Mouse (Mus musculus): ENCODE data around the gene Usp5. TPM values are rescaled to one million over a fixed set of nuclear protein-coding genes. Genes with fewer than 3 reads are reported as not detected.
"Not testable (repeated sequence)": the region's sequence is repeated elsewhere in the genome, so short reads cannot be mapped to it uniquely, and the experiment has no call there.

Gene Usp5
- total RNA-seq, 2 experiments from 2014 or later = 78.2 TPM

DNA sequence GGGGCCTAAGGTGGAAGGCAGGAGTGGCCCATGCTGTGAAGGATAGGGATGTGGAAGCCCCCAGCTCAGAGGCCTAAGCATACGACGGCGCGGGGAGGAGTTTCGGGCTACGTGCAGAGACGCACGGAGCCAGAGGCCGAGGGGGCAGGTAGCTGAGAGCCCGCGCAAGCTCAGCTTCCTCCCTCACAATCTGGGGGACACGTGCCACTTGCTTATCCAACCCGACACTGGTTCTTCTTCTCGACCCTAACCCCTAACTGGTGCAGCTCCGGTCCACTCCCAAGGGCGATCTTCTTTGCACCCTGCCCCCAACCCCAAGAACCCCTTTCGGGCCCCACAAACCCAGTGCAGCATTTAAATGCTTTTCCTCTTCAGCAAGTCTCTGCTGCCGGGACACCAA lies 15.8 kb downstream of the Usp5 start:
- intact Hi-C loops (cut with DNase I) = no loop called here
- DNase-seq = peak; percentile 62 to 70

DNA sequence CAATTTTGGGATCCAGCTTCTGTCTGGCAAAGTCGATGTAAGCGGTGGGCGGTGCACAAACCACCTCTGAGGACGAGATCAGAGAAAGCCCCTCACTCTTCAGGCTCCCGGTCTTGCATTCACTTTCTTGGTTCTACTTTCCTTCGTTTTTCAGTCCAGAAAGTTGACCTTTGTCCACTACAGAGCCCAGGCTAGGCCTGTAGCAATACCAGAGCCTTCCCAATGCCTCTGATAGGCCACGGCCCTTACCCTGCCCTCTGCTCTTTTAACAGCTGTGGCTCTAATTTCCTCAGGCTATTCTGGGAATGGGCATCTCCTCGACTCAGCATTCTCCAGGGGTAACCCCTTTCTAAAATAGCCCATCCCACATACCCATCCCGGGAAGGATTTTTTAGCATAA lies 16.4 kb downstream of the Usp5 start:
- DNase-seq = no peak
- intact Hi-C loops (cut with DNase I) = no loop called here

DNA sequence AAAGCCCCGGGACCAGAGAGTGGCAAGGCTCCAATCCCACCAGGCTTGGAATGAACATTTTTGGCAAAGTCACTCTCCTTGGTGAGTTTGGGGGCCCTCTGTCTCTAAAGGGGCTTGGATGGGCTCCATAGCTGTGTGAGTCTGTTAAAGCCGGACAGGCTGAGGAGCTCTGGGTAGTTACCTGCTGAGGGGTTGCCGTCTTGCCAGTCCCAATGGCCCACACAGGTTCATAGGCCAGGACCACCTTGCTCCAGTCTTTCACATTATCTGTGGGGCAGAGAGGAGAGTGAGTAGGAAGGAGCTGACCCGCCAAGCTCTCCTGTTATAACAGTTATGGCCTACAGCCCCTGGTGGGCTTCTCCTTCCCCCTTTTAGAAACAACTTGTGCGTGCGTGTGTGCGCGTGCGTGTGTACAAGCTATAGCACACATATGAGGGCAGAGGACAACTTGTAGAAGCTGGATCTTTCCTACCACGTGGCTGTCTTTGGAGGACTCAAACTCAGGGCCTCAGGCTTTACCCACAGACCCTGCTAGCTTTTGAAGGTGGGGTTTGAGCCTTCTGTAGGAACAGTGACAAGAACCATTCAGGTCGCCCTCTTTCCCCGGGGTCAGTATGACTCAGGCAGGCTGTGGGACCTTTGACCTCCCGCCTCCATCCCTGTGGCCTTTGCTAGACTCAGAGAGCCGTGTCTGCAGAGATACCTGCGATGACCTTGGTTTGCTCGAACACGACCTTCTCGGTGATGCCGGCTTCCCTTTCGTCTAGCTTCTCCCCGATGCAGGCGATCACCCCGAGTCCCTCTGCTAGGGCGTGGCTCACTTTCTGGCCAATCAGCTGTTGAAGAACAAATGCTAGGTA lies 17.4 kb downstream of the Usp5 start:
- intact Hi-C loops (cut with DNase I) = no loop called here
- DNase-seq = no peak

DNA sequence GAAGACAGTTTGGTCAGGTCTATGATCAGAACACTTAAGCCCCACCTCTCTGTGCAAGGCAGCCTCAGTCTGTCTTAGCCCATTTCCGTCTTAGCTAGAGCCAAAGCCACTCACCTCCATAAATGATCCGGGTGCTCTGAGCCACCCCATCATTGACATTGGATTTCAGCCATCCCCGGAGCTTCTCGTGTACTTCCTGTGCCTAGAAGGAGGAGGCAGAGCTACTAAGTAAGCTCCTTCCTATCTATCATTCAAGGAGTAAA lies 17.9 kb downstream of the Usp5 start:
- DNase-seq = no peak
- intact Hi-C loops (cut with DNase I) = no loop called here

DNA sequence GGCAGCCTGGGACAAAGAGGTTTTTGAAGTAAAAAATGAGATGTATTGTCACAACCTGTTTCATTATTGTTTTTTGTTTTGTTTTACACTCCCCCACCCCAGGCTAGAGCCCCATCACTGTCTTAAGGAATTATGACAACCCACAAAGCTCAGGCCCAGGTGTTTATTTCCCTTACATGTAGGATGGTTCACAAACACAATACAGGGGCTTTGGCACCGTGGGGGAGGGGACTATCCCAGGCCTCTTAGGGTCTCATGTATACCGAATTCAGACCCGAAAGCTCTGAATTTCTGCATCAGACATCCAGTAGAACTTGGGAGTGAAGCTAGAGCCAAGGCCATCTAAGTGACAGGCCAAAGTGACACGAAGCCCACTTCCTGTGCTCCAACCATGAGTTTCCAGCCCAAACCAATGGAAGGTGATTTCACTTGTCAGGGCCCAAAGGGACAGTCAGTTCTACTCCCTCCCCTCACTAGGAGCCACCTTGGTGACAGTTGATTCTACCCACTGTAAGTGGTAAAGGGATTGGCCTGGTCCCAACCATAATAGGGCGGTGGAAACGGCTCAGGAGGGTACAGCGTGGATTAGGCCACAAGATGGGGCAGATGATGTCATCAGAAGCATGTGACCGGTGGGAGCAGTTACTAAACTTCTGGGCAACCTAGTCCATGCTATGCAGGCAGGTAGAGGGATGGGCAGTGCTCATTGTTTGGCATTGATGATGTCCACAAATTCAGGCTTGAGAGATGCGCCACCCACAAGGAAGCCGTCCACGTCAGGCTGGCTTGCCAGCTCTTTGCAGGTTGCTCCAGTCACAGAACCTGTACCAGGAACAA lies 18.5 kb downstream of the Usp5 start:
- intact Hi-C loops (cut with DNase I); DNase-seq: not testable (repeated sequence)

DNA sequence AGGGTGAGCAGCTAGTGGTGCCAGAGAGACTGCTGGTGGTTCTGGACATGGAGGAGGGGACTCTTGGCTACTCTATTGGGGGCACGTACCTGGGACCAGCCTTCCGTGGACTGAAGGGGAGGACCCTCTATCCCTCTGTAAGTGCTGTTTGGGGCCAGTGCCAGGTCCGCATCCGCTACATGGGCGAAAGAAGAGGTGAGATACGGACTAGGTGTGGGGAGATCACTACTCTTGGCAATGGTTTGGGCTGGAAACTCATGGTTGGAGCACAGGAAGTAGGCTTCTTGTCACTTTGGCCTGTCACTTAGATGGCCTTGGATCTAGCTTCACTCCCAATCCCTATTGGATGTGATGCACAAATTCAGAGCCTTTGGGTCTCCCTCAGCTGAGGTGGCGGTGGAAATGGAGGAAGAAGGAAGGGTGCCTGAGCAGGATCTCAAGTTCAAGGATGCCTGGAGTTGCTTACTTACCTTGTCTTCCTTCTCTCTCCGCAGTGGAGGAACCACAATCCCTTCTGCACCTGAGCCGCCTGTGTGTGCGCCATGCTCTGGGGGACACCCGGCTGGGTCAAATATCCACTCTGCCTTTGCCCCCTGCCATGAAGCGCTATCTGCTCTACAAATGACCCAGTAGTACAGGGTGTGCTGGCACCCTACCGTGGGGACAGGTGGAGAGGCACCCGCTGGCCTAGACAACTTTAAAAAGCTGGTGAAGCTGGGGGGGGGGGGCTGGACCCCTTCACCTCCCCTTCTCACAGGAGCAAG lies 19.3 kb downstream of the Usp5 start:
- intact Hi-C loops (cut with DNase I) = loop anchor here (5.0 kb wide), 1 partner anchor 53 kb away; the partner anchor contains the start of genes Atn1 and Gm45234

DNA sequence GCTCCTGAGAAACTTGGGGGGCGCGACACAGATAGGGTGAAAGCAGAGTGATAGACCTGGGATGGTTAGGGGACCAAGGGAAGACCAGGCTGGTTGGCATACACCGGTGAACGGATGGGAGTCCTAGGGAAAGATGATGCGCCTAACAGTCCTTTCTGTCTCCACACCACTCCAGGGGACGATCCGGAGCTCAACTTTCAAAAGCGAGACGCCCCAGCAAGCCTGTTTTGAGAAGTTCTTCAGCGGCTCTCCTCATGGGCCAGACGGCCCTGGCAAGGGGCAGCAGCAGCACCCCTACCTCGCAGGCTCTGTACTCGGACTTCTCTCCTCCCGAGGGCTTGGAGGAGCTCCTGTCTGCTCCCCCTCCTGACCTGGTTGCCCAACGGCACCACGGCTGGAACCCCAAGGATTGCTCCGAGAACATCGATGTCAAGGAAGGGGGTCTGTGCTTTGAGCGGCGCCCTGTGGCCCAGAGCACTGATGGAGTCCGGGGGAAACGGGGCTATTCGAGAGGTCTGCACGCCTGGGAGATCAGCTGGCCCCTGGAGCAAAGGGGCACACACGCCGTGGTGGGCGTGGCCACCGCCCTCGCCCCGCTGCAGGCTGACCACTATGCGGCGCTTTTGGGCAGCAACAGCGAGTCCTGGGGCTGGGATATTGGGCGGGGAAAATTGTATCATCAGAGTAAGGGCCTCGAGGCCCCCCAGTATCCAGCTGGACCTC lies 20.1 kb downstream of the Usp5 start:
- intact Hi-C loops (cut with DNase I) = loop anchor here (5.0 kb wide), 1 partner anchor 52 kb away; the partner anchor contains the start of genes Atn1 and Gm45234
- peak; percentile 87 to 90 for DNase-seq

More for the DNA sequence above, 19.3 kb downstream of the Usp5 start:
- DNase-seq = no peak

DNA sequence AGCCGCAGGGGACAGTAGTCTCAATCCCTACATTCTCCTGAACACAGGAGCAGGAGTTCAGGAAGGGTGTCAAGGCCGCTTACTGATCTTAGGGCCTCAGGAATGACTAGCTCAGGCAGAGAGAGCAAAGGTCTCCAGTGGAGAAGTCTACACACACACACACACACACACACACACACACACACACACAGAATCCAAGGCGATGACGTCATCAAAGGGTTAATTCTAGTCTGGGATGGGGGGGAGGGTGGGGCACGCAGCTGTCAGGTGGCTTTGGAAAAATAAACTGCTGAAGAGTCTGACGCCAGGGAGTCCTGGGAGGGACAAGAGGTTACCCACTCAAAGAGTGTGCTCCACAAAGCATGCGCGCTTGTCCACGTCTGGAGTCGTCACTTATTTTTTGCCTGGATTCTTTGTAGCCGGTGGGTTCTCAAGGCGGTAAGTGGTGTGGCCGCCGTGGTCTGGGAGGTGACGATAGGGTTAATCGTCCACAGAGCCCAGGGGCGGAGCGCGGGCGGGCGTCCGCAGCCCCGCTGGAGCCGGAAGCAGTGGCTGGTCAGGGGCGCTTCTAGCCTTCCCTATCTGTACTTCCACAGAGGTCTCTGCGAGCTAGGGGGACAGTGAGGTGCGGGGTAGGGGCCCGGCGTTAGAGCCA lies 20.8 kb downstream of the Usp5 start, which contains the start of gene Spsb2:
Gene Spsb2, plus strand, starts transcription at position 304 of the 655 bp plus-strand sequence.
- peak; percentile 79 to 82 for DNase-seq
- intact Hi-C loops (cut with DNase I) = loop anchor here (5.0 kb wide), 1 partner anchor 51 kb away; the partner anchor contains the start of genes Atn1 and Gm45234

DNA sequence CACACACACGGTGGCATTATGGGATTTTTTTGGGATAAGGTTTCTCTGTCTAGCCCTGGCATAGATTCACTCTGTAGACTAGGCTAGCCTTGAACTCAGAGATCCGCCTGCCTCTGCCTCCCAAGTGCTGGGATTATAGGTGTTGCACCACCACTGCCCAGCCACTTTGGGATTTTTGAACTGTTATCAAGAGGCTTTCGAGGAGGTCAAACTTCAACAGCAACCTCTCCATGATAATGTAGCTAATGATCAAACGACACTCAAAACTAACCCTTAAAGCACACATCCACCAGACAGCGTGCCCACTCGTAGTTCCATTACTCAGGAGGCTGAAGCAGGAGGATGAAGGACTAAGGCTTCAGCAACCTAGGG lies 21.3 kb downstream of the Usp5 start:
- DNase-seq = no peak
- intact Hi-C loops (cut with DNase I) = loop anchor here (5.0 kb wide), 1 partner anchor 51 kb away; the partner anchor contains the start of genes Atn1 and Gm45234

DNA sequence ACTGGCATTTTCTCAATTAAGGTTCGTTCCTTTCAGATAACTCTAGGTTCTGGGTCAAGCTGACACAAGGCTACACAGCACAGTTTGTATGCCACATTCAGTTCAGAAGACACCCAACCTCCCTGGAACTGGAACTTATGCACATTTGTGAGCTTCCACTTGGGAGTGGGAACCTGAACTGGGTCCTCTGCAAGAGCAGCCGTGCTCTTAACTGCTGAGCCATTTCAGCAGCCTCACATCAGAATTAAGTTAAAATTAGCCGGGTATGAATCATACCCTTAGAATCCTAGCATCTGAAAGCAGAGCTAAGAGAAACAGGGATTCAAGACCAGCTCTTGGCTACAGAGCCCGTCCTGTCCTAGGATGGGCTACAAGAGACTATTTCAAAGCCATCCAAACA lies 21.9 kb downstream of the Usp5 start:
- DNase-seq = no peak
- intact Hi-C loops (cut with DNase I) = loop anchor here (5.0 kb wide), 1 partner anchor 50 kb away; the partner anchor contains the start of genes Atn1 and Gm45234

DNA sequence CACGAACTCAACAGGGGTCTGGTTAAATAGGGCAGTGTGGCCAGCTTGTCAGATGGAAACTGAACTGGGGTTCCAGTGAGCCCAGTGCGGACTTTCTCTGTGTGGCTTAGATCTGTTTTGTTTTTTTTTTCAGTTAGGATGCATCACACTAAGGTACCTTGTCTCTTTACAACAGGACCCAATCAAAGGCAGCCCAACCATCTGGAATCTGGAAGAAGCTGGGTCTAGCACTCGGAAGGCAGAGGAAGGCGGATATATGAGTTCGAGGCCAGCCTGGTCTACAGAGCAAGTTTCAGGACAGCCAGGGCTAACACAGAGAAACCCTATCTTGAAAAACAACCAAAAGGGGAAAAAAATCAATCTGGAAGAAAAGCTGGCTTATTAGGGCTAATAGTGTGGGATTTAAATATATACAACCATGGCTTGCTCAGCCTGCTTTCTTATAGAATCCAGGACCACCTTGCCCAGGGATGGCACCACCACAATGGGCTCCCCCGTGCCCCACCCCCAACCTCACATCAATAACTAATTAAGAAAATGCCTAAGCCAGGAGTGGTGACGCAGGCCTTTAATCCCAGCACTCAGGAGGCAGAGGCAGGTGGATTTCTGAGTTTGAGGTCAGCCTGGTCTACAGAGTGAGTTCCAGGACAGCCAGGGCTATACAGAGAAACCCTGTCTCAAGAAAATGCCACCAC lies 22.7 kb downstream of the Usp5 start:
- intact Hi-C loops (cut with DNase I) = loop anchor here (5.0 kb wide), 1 partner anchor 49 kb away; the partner anchor contains the start of genes Atn1 and Gm45234
- DNase-seq = no peak

DNA sequence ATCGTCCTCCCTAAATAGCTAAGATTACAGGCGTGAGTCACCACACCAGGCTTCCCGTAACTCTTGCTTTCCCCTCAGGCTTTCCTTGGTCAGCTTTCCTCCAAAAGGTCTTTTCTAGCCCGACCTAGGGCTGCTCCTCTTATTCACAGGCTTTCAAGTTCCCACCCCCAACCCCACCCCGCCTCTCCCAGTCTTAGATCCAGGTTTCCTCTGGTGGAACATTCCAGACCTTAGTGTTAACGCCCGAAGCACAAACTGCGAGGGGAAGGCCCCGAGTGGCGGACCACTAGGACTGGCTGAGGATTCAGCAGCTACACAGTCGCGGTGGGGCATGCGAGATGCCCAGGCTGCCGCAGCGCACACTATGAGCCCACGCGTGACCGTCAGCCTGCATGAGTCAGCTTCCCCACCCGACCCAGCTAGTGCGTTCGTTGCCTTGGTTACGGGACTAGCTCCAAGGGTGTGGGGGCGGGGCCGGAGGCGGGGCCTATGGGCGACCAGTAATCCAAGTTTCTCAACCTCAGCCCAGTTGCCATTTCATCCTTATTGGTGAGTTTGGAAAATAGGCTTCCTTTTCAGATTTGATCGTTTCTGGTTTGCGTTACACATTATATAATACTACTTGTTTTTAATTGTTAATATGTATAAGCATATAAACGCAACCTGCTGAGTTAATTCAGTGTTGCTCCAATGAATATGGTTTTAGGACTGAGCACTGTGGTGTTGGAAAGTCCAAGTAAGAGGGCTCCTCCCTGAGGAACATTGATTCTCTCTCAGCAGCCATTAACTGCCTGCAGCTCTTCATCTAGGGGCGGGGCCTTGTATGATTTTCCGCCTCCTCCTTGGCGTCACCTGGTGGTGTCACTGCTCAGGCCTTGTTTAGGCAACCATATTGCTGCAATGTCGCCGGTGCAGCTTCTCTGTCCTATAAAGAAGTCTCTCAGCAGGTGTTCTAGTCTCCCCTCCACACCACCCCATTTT lies 23.7 kb downstream of the Usp5 start:
- peak; percentile 94 for DNase-seq
- intact Hi-C loops (cut with DNase I) = loop anchor here (5.0 kb wide), 1 partner anchor 48 kb away; the partner anchor contains the start of genes Atn1 and Gm45234

DNA sequence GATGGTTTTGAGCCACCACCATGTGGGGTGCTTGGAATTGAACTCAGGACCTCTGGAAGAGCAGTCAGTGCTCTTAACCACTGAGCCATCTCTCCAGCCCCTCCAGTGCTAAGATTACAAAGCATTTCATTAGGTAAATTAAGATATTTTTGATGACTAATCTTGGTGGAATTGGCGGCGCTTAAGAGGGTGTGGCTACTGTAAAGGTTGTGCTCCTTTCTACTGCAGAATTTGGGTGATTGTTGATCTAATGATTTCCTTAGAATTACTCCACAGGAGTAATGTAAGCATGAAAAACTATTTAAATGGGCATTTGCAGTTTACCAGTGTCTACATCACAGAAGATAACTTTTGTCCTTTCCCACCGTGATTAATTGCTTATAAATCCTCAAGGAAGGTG lies 24.9 kb downstream of the Usp5 start:
- DNase-seq = no peak
- intact Hi-C loops (cut with DNase I) = loop anchor here (1.0 kb wide), 1 partner anchor 8 kb away; no protein-coding TSS in a partner anchor

DNA sequence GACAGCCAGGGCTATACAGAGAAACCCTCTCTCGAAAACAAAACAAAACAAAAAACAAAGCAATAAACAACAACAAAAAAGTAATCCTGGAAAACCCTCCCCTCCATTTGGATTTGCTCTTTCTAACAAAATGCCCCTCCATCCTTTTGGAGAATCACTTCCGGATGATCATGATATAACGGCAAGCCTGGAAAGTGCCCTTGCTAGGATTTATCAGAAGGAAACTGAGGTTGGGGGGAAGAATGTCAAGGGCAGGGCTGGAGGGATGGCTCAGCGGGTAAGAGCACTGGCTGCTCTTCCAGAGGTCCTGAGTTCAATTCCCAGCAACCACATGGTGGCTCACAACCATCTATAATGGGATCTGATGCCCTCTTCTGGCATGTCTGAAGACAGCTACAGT lies 25.6 kb downstream of the Usp5 start:
- not testable (repeated sequence) for DNase-seq
- intact Hi-C loops (cut with DNase I) = loop anchor here (1.0 kb wide), 1 partner anchor 7 kb away; no protein-coding TSS in a partner anchor

DNA sequence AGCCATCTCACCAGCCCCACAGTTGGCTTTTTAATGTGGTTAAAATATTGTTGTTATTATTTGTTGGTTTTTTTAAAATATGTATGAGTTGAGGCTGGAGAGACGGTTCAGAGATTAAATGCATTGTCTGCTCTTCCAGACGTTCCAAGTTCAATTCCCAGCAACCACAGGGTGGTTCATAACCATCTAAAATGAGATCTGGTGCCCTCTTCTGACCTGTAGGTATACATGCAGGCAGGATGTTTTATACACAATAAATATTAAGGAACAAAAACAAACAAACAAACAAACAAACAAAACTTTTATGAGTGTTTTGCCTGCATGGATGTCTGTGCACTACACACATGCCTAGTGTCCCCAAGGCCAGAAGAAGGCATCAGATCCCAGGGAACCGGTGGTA lies 26.2 kb downstream of the Usp5 start:
- DNase-seq = no peak
- intact Hi-C loops (cut with DNase I) = no loop called here

DNA sequence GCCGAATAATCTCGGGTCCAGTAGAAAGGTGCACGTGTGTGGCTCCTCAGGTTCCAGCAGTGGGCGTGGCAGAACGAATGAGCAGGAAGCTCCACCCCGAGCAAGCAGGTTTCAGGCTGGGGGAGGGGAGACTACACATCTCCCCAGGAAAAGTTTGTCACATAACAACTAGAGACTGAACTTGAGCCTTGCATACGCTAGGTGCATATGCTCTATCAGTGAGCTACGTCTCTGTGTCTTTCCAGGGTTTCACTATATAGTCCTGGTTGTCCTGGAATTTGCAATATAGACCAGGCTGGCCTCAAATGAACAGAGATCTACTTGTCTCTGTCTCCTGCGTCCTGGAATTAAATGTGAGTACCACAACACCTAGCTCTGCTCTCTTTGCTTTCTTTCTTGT lies 26.9 kb downstream of the Usp5 start:
- intact Hi-C loops (cut with DNase I); DNase-seq: not testable (repeated sequence)

DNA sequence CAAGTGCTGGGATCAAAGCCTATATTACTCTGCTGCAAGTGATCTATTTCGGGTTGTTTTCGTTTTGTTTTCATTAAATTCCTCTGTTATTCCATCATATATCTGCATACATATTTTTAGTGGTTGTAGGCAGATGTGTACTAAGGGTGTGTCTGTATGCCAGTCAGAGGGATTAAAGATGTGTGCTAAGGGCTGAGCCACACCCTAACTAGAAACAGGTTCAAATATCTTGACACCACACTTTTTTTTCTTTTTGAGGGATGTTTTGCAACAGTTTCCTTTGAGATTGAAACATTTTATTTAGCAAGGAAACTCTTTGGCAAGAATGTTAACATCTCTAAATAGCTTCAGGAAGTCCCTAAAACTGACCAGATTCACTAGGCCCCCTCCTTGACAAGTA lies 33.1 kb downstream of the Usp5 start:
- no peak for DNase-seq
- intact Hi-C loops (cut with DNase I) = loop anchor here (1.0 kb wide), 1 partner anchor 8 kb away; no protein-coding TSS in a partner anchor

Measured in heart, postnatal 14 days (tissue).